In genomic region chr7:143783378-143783995, GRCm38 (mm10) we compare ENCODE assay signal across 8 mouse cellular contexts. TPM values are rescaled to one million over a fixed set of nuclear protein-coding genes. Genes with fewer than 3 reads are reported as not detected.
A peak's percentile ranks its signal among the peaks of the same experiment; 100 is the strongest.
DNase-seq lines count a peak whose midpoint lies in the region; ATAC-seq and TF ChIP-seq lines count a peak whose summit lies in the region.

No protein-coding gene starts in this region.

- peak overlapping the region; percentile 66 for H3K4me2 ChIP-seq in hindbrain, embryonic 16.5 days (ENCODE audit: low read length)
- peak overlapping the region; percentile 70 for H3K4me2 ChIP-seq in midbrain, embryonic 12.5 days (replicated peaks)

- no peaks in the 10 kb centered on the region for H3K9me3 ChIP-seq in embryonic facial prominence, embryonic 10.5 days
- no peaks in the 10 kb centered on the region for H3K9me3 ChIP-seq in hindbrain, embryonic 16.5 days (ENCODE audit: control insufficient read depth, low read length)
- no peaks in the 10 kb centered on the region for H3K9me3 ChIP-seq in midbrain, embryonic 12.5 days

- DNase-seq in layer of hippocampus, adult 2 months (ENCODE audit: low spot score in 2 of 2) = no peak
- DNase-seq in layer of hippocampus, postnatal 36 days = no peak
- no peak for DNase-seq in embryonic facial prominence, embryonic 10.5 days (ENCODE audit: low spot score)
- DNase-seq in layer of hippocampus, postnatal 14 days (ENCODE audit: low spot score in 2 of 2) = no peak
- no peak for DNase-seq in spleen, postnatal 10 days (ENCODE audit: low spot score in 2 of 2)
- DNase-seq in layer of hippocampus, adult 9-11 months = no peak

- H3K4me3 ChIP-seq in layer of hippocampus, adult 2 months = peak overlapping the region; percentile 60
- H3K4me3 ChIP-seq in embryonic facial prominence, embryonic 10.5 days = peak overlapping the region; percentile 61
- peak overlapping the region; percentile 58 for H3K4me3 ChIP-seq in hindbrain, embryonic 16.5 days (ENCODE audit: low read length)
- H3K4me3 ChIP-seq in midbrain, embryonic 12.5 days = peak overlapping the region; percentile 49

- H3K36me3 ChIP-seq in embryonic facial prominence, embryonic 10.5 days (replicated peaks) = no peaks in the 10 kb centered on the region
- peaks cover 2% of the 10 kb centered on the region for H3K36me3 ChIP-seq in hindbrain, embryonic 16.5 days (ENCODE audit: control insufficient read depth, insufficient read depth, low read length)
- H3K36me3 ChIP-seq in midbrain, embryonic 12.5 days = no peaks in the 10 kb centered on the region

- H3K4me1 ChIP-seq in embryonic facial prominence, embryonic 10.5 days = peaks cover 24% of the 10 kb centered on the region
- peaks cover 15% of the 10 kb centered on the region for H3K4me1 ChIP-seq in hindbrain, embryonic 16.5 days (ENCODE audit: control insufficient read depth, insufficient read depth, low read depth, low read length)
- H3K4me1 ChIP-seq in midbrain, embryonic 12.5 days = peaks cover 17% of the 10 kb centered on the region

- ATAC-seq in hindbrain, embryonic 16.5 days = peak; percentile 73
- peak; percentile 58 for ATAC-seq in midbrain, embryonic 12.5 days (ENCODE audit: low FRiP score, low read depth)

- peaks cover 27% of the 10 kb centered on the region for H3K27me3 ChIP-seq in embryonic facial prominence, embryonic 10.5 days (replicated peaks; ENCODE audit: low read depth, poor library complexity, severe bottlenecking)
- H3K27me3 ChIP-seq in hindbrain, embryonic 16.5 days (replicated peaks; ENCODE audit: control insufficient read depth, insufficient read depth, low read length) = no peaks in the 10 kb centered on the region
- no peaks in the 10 kb centered on the region; the same call in 1 of the 2 replicates for H3K27me3 ChIP-seq in midbrain, embryonic 12.5 days

- TF ChIP-seq CTCF in layer of hippocampus, adult 2 months (conservative IDR thresholded peaks at IDR 0.05) = no peak

- H3K27ac ChIP-seq in layer of hippocampus, adult 2 months = peak overlapping the region; percentile 78
- peak overlapping the region; percentile 83 for H3K27ac ChIP-seq in embryonic facial prominence, embryonic 10.5 days (replicated peaks)
- H3K27ac ChIP-seq in hindbrain, embryonic 16.5 days (ENCODE audit: low read depth, low read length) = peak overlapping the region; percentile 81
- peak overlapping the region; percentile 76 for H3K27ac ChIP-seq in midbrain, embryonic 12.5 days (replicated peaks)

- peak overlapping the region; percentile 73 for H3K9ac ChIP-seq in hindbrain, embryonic 16.5 days (ENCODE audit: low read depth, low read length)
- peak overlapping the region; percentile 63 for H3K9ac ChIP-seq in midbrain, embryonic 12.5 days (replicated peaks)

- 11% methylated on average over 6 of the region's 6 CpGs for whole genome bisulfite sequencing in embryonic facial prominence, embryonic 10.5 days
- 15% methylated on average over 5 of the region's 6 CpGs for WGBS in hindbrain, embryonic 16.5 days
- 8% methylated on average over 5 of the region's 6 CpGs for WGBS in midbrain, embryonic 12.5 days

RNA-seq across cellular contexts. Expression of gene Mrgpre, which starts 0.8 kb away (rescaled TPM):
- 1 to 10 TPM; 5.9 to 6.5 TPM for total RNA-seq in layer of hippocampus, adult 2 months (2021)
- 1 to 10 TPM; 5.4 to 6.5 TPM for total RNA-seq in layer of hippocampus, postnatal 36 days (2021)
- 1.8 TPM in 2 replicates for polyA plus RNA-seq in embryonic facial prominence, embryonic 10.5 days (2016; fragmentation: Nextera tagmentation; extraction: Ambion mirVana)
- polyA plus RNA-seq in hindbrain, embryonic 16.5 days (2015; fragmentation: Nextera tagmentation; extraction: Ambion mirVana) = 10.8 and 14.2 TPM in 2 replicates
- 2.2 and 3.0 TPM in 2 replicates for polyA plus RNA-seq in midbrain, embryonic 12.5 days (2016; fragmentation: Nextera tagmentation; extraction: Ambion mirVana)
- total RNA-seq in layer of hippocampus, postnatal 14 days (2021) = 1 to 10 TPM; 5.5 to 6.1 TPM

RNA-seq across cellular contexts. Expression of gene Mrgprg, which starts 16.7 kb away (rescaled TPM):
- total RNA-seq in layer of hippocampus, adult 2 months (2021) = not detected
- total RNA-seq in layer of hippocampus, postnatal 36 days (2021) = not detected
- polyA plus RNA-seq in embryonic facial prominence, embryonic 10.5 days (2016; fragmentation: Nextera tagmentation; extraction: Ambion mirVana) = not detected in 2 replicates
- polyA plus RNA-seq in hindbrain, embryonic 16.5 days (2015; fragmentation: Nextera tagmentation; extraction: Ambion mirVana) = not detected in 2 replicates
- polyA plus RNA-seq in midbrain, embryonic 12.5 days (2016; fragmentation: Nextera tagmentation; extraction: Ambion mirVana) = not detected in 2 replicates
- total RNA-seq in layer of hippocampus, postnatal 14 days (2021) = not detected

RNA-seq across cellular contexts. Expression of gene Osbpl5, which starts 26.7 kb away (rescaled TPM):
- total RNA-seq in layer of hippocampus, adult 2 months (2021) = 10 to 100 TPM; 18.0 to 24.4 TPM
- total RNA-seq in layer of hippocampus, postnatal 36 days (2021) = 10 to 100 TPM; 28.2 to 28.3 TPM
- polyA plus RNA-seq in embryonic facial prominence, embryonic 10.5 days (2016; fragmentation: Nextera tagmentation; extraction: Ambion mirVana) = 15.8 and 16.8 TPM in 2 replicates
- 43.7 and 44.9 TPM in 2 replicates for polyA plus RNA-seq in hindbrain, embryonic 16.5 days (2015; fragmentation: Nextera tagmentation; extraction: Ambion mirVana)
- polyA plus RNA-seq in midbrain, embryonic 12.5 days (2016; fragmentation: Nextera tagmentation; extraction: Ambion mirVana) = 21.6 and 22.1 TPM in 2 replicates
- total RNA-seq in layer of hippocampus, postnatal 14 days (2021) = 10 to 100 TPM; 36.3 to 40.9 TPM

RNA-seq across cellular contexts. Expression of gene Nadsyn1, which starts 39.2 kb away (rescaled TPM):
- total RNA-seq in layer of hippocampus, adult 2 months (2021) = 1 to 10 TPM; 4.4 to 7.8 TPM
- 1 to 10 TPM; 5.9 to 6.9 TPM for total RNA-seq in layer of hippocampus, postnatal 36 days (2021)
- 7.7 and 10.0 TPM in 2 replicates for polyA plus RNA-seq in embryonic facial prominence, embryonic 10.5 days (2016; fragmentation: Nextera tagmentation; extraction: Ambion mirVana)
- polyA plus RNA-seq in hindbrain, embryonic 16.5 days (2015; fragmentation: Nextera tagmentation; extraction: Ambion mirVana) = 6.3 and 7.0 TPM in 2 replicates
- 8.0 and 10.2 TPM in 2 replicates for polyA plus RNA-seq in midbrain, embryonic 12.5 days (2016; fragmentation: Nextera tagmentation; extraction: Ambion mirVana)
- total RNA-seq in layer of hippocampus, postnatal 14 days (2021) = 1 to 10 TPM; 5.7 to 6.3 TPM

RNA-seq across cellular contexts. Expression of gene Dhcr7, which starts 39.5 kb away (rescaled TPM):
- 10 to 100 TPM; 34.0 to 35.1 TPM for total RNA-seq in layer of hippocampus, adult 2 months (2021)
- 10 to 100 TPM; 39.0 to 40.8 TPM for total RNA-seq in layer of hippocampus, postnatal 36 days (2021)
- 68.3 and 79.2 TPM in 2 replicates for polyA plus RNA-seq in embryonic facial prominence, embryonic 10.5 days (2016; fragmentation: Nextera tagmentation; extraction: Ambion mirVana)
- polyA plus RNA-seq in hindbrain, embryonic 16.5 days (2015; fragmentation: Nextera tagmentation; extraction: Ambion mirVana) = 87.0 and 96.5 TPM in 2 replicates
- 61.5 and 71.2 TPM in 2 replicates for polyA plus RNA-seq in midbrain, embryonic 12.5 days (2016; fragmentation: Nextera tagmentation; extraction: Ambion mirVana)
- 10 to 100 TPM; 66.2 to 69.8 TPM for total RNA-seq in layer of hippocampus, postnatal 14 days (2021)
